Mouse (Mus musculus) myocyte (in vitro differentiated cells): Measurements from ENCODE around the gene Prkcg. TPM values are rescaled to one million over a fixed set of nuclear protein-coding genes. Genes with fewer than 3 reads are reported as not detected.

Source experiments
- H3K27me3 ChIP-seq: one replicate; pipeline ENCODE4 v1.6.1; 2011; ENCODE audit not compliant: control insufficient read depth, insufficient read depth, insufficient read length
- H3K36me3 ChIP-seq: one replicate; pipeline ENCODE4 v1.6.1; 2011; ENCODE audit not compliant: control insufficient read depth, insufficient read depth
- H3K4me2 ChIP-seq: one replicate; pipeline ENCODE4 v1.6.1; 2011; ENCODE audit warnings: low read depth, control low read depth
- H3K4me3 ChIP-seq: one replicate; pipeline ENCODE4 v1.5.1; 2011; ENCODE audit warnings: mild to moderate bottlenecking, control low read depth, moderate library complexity
- H3K79me2 ChIP-seq: one replicate; pipeline ENCODE4 v1.6.1; 2011; ENCODE audit not compliant: control insufficient read depth, insufficient read depth
- H3ac ChIP-seq: one replicate; pipeline ENCODE4 v1.6.1; 2011; ENCODE audit not compliant: control insufficient read depth, insufficient read length
- E2F4 ChIP-seq: IDR thresholded peaks from one replicate; pipeline ENCODE4 v1.6.1; 2011; ENCODE audit warnings: mild to moderate bottlenecking, control low read depth, moderate library complexity; ENCODE audit not compliant: insufficient read depth
- MAX ChIP-seq: IDR thresholded peaks from one replicate; pipeline ENCODE4 v1.6.1; 2011; ENCODE audit warnings: low read depth, mild to moderate bottlenecking, control low read depth
- MYOD1 ChIP-seq, 3 experiments: IDR thresholded peaks; one replicate each; pipeline ENCODE4 v1.6.1; 2011; ENCODE audit warnings: control low read depth in 2 of 3, low read depth in 2 of 3, mild to moderate bottlenecking in 2 of 3, moderate library complexity in 1 of 3; ENCODE audit not compliant: insufficient read length in 2 of 3, control insufficient read depth in 1 of 3
- MYOG ChIP-seq, 3 experiments: IDR thresholded peaks; one replicate each; pipeline ENCODE4 v1.6.1; 2011; ENCODE audit warnings: control low read depth in 2 of 3, low read depth in 2 of 3, mild to moderate bottlenecking in 2 of 3; ENCODE audit not compliant: insufficient read length in 2 of 3, control insufficient read depth in 1 of 3, insufficient read depth in 1 of 3
- POLR2A ChIP-seq: IDR thresholded peaks from one replicate; pipeline ENCODE4 v1.6.1; 2011; ENCODE audit warnings: low read depth, mild to moderate bottlenecking, control low read depth, moderate library complexity; ENCODE audit not compliant: insufficient read length
- POLR2AphosphoS2 ChIP-seq: IDR thresholded peaks from one replicate; pipeline ENCODE4 v1.6.1; 2011; ENCODE audit warnings: low read depth, control low read depth; ENCODE audit not compliant: insufficient read length
- REST ChIP-seq: IDR thresholded peaks from one replicate; pipeline ENCODE4 v1.6.1; 2011; ENCODE audit warnings: mild to moderate bottlenecking, control low read depth, moderate library complexity; ENCODE audit not compliant: insufficient read depth, insufficient read length
- SRF ChIP-seq: IDR thresholded peaks from one replicate; pipeline ENCODE4 v1.6.1; 2011; ENCODE audit warnings: low read depth; ENCODE audit not compliant: control insufficient read depth, insufficient read length
- TCF12 ChIP-seq: IDR thresholded peaks from one replicate; pipeline ENCODE4 v1.6.1; 2011; ENCODE audit warnings: mild to moderate bottlenecking, control low read depth; ENCODE audit not compliant: poor library complexity, insufficient read depth, severe bottlenecking
- TCF3 ChIP-seq: IDR thresholded peaks from one replicate; pipeline ENCODE4 v1.6.1; 2011; ENCODE audit warnings: low read depth, control low read depth; ENCODE audit not compliant: insufficient read length
- USF1 ChIP-seq: IDR thresholded peaks from one replicate; pipeline ENCODE4 v1.6.1; 2011; ENCODE audit warnings: low read depth, mild to moderate bottlenecking, control low read depth, moderate library complexity
- polyA plus RNA-seq: library from polyadenylated mRNA; unstranded; fragments of >200 nt; fragmentation: generic; extraction: Trizol; gene quantifications from one replicate; pipeline ENCODE4 v1.2.1, GENCODE M21; 2012; ENCODE audit warnings: missing spikeins

Prkcg gene
- polyA plus RNA-seq, 1 experiment, result 0.50 TPM

- H3ac ChIP-seq, result no peak overlapping the region
- no peaks in the 10 kb centered on the region for H3K79me2 ChIP-seq
- no peaks in the 10 kb centered on the region for H3K27me3 ChIP-seq
- H3K4me3 ChIP-seq, result no peak overlapping the region
- TF ChIP-seq POLR2AphosphoS2 (no peak), TCF3 (no peak), SRF (no peak), TCF12 (no peak), MYOG (IDR thresholded peaks at IDR 0.05; ENCODE audit: control insufficient read depth in 1 of 3, insufficient read depth in 1 of 3, insufficient read length in 2 of 3, low read depth in 2 of 3) (no peak), USF1 (no peak), MAX (no peak), POLR2A (no peak), MYOD1 (IDR thresholded peaks at IDR 0.05; ENCODE audit: control insufficient read depth in 1 of 3, insufficient read length in 2 of 3, low read depth in 2 of 3) (no peak), REST (no peak), E2F4 (no peak)
- no peak overlapping the region for H3K4me2 ChIP-seq
- H3K36me3 ChIP-seq, result no peaks in the 10 kb centered on the region
Observed at GRCm38 (mm10) chr7:3376831-3377230, 87.9 kb downstream of the Prkcg start.

Other genes starting within 250 kb of the Prkcg start
- 0.71 TPM for gene AU018091, start 120.0 kb upstream of the Prkcg start, polyA plus RNA-seq
- not detected for gene Nlrp12, start 39.4 kb upstream of the Prkcg start, polyA plus RNA-seq
- 209 TPM for gene Myadm, start 99 bp upstream of the Prkcg start, polyA plus RNA-seq
- gene Cacng7, start 43.8 kb downstream of the Prkcg start, polyA plus RNA-seq, result 0.72 TPM
- 0.18 TPM for gene Cacng8, start 101.5 kb downstream of the Prkcg start, polyA plus RNA-seq
- 15.0 TPM for gene Cacng6, start 135.0 kb downstream of the Prkcg start, polyA plus RNA-seq
- 0.04 TPM for gene Tarm1, start 213.4 kb downstream of the Prkcg start, polyA plus RNA-seq